Mouse (Mus musculus) yolk sac, embryonic 10.5 days (tissue): Measurements from ENCODE around the gene Ppm1l.
A peak's percentile ranks its signal among the peaks of the same experiment; 100 is the strongest.

ENCODE experiments used
- DNase-seq: peaks from one replicate; pipeline ENCODE4 v3.0.0-alpha.2; 2017; ENCODE audit warnings: low spot score

The Ppm1l gene

GRCm38 (mm10) chr3:69597211-69597610 is 280.6 kb downstream of the Ppm1l start:
- DNase-seq: no peak

- DNase-seq: peak; percentile 31
Measured at GRCm38 (mm10) chr3:69597816-69598215, 281.2 kb downstream of the Ppm1l start.

GRCm38 (mm10) chr3:69598261-69599165 is 281.9 kb downstream of the Ppm1l start, which contains the start of gene B3galnt1:
B3galnt1 (minus strand) TSS chr3:69598960.
- peak; percentile 76 for DNase-seq

- no peak for DNase-seq
Measured at GRCm38 (mm10) chr3:69599166-69599500, 282.5 kb downstream of the Ppm1l start.

- no peak for DNase-seq
Measured at GRCm38 (mm10) chr3:69606923-69607322, 290.3 kb downstream of the Ppm1l start.

GRCm38 (mm10) chr3:69607468-69607867 is 290.8 kb downstream of the Ppm1l start:
- DNase-seq: peak; percentile 66

GRCm38 (mm10) chr3:69607909-69608308 is 291.2 kb downstream of the Ppm1l start:
- DNase-seq: no peak
